Mouse (Mus musculus): ENCODE data around the gene Lgi1. TPM values are rescaled to one million over a fixed set of nuclear protein-coding genes. Genes with fewer than 3 reads are reported as not detected.

Gene Lgi1
- polyA plus RNA-seq, 1 experiment from 2014 or later: not detected

DNA sequence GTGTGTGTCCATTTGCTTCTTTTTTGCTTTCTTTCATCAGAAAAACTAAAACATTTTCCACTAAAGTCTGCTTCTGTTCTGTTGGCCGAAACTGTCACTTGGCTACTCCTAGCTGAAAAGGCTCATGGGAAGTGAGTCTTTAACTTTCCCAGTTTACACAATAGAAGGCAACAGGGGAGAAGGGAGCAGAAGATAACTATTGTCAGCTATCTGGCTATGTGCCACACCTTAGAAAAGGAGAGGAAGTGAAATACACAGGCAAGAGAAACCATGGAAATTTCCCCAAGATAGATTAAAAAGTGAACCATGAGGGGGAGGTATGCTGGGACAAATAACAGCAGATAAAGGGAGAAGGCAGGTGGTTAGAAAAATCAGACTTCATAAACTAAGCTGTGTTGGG is 89.9 kb downstream of the Lgi1 start:
- Histone ChIP-seq H3K4me3 (ENCODE audit: inconsistent target) (no peak overlapping the region), H3K36me3 (ENCODE audit: inconsistent target) (no peaks in the 10 kb centered on the region), H3K27ac (no peak overlapping the region), H3K79me2 (ENCODE audit: inconsistent target) (no peaks in the 10 kb centered on the region)
- WGBS (ENCODE audit: missing documents): 89% methylated on average over 1 of the region's 1 CpGs

GRCm38 (mm10) chr19:38354819-38355360 is 90.6 kb downstream of the Lgi1 start:
- no peak overlapping the region for H3K27ac ChIP-seq
- 66% methylated on average over 10 of the region's 10 CpGs for WGBS (ENCODE audit: missing documents)
- H3K79me2 ChIP-seq (ENCODE audit: inconsistent target): no peaks in the 10 kb centered on the region
- no peak overlapping the region for H3K4me3 ChIP-seq (ENCODE audit: inconsistent target)
- no peaks in the 10 kb centered on the region for H3K36me3 ChIP-seq (ENCODE audit: inconsistent target)

DNA sequence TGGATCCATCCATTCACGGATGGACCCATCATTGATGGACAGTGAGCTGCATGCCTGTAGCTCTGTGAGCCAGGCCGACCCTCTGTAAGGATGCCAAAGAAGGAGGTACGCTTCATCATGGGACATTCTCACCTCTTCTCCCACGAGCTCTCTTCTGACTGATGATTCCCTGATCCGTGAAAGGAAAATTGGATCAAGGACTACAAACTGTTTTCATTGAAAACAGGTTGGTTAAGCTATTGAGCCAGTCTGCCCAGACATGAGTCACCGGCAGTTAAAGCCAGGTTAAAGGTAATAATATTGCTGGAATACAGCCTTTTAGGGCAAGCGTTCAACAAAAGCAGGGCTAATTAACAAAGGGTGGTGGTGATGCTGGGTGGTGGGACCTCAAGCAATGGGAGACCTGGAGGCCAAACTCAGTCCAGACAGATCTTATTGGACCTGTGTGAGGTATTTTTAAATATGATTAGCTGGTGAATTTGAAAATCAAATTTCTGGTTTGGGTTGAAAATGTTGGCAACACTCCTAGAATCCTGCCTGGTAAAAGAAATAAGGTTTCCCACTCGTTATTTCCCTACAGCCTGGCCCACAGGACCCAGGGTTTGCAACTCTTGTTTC is 92.0 kb downstream of the Lgi1 start:
- no peak overlapping the region for H3K27ac ChIP-seq
- 83% methylated on average over 8 of the region's 8 CpGs for WGBS (ENCODE audit: missing documents)
- H3K79me2 ChIP-seq (ENCODE audit: inconsistent target): no peaks in the 10 kb centered on the region
- no peaks in the 10 kb centered on the region for H3K36me3 ChIP-seq (ENCODE audit: inconsistent target)
- no peak overlapping the region for H3K4me3 ChIP-seq (ENCODE audit: inconsistent target)

GRCm38 (mm10) chr19:38357956-38358623 is 93.8 kb downstream of the Lgi1 start:
- WGBS (ENCODE audit: missing documents): 77% methylated on average over 9 of the region's 9 CpGs
- Histone ChIP-seq H3K27ac (no peak overlapping the region), H3K36me3 (ENCODE audit: inconsistent target) (no peaks in the 10 kb centered on the region), H3K4me3 (ENCODE audit: inconsistent target) (no peak overlapping the region), H3K79me2 (ENCODE audit: inconsistent target) (no peaks in the 10 kb centered on the region)

DNA sequence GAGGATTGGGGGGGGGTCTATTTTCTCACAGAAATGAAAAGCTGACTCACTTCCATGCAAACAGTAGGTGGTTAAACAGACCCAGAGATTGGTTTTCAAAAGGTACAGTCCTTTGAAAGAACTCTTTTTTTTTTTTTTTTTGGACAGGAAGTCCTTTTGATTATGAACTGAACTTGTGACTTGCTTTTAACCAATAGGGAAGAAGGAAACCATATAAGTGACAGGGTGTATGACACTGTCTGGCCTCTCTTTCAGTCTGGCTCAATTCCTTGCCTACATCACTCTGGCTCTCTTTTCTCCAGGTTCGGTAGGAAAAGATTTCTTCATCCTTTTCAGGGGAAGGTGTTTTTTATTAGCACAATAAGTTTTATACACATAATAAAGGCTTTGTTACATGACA is 95.0 kb downstream of the Lgi1 start:
- Histone ChIP-seq H3K27ac (no peak overlapping the region), H3K4me3 (ENCODE audit: inconsistent target) (no peak overlapping the region), H3K79me2 (ENCODE audit: inconsistent target) (no peaks in the 10 kb centered on the region), H3K36me3 (ENCODE audit: inconsistent target) (no peaks in the 10 kb centered on the region)
- WGBS (ENCODE audit: missing documents): 100% methylated on average over 1 of the region's 1 CpGs

Other genes with a start within 250 kb of the Lgi1 start
- gene Myof, start 221.0 kb upstream of the Lgi1 start, polyA plus RNA-seq (2018): 161 to 281 TPM (median 178 TPM) in 3 replicates
- gene Cep55, start 209.5 kb upstream of the Lgi1 start, polyA plus RNA-seq (2018): 0.91 to 8.9 TPM (median 6.7 TPM) in 3 replicates
- not detected in 3 replicates for gene Ffar4, start 167.5 kb upstream of the Lgi1 start, polyA plus RNA-seq (2018)
- gene Rbp4, start 139.3 kb upstream of the Lgi1 start, polyA plus RNA-seq (2018): not detected in 3 replicates
- gene Pde6c, start 131.8 kb upstream of the Lgi1 start, polyA plus RNA-seq (2018): not detected in 3 replicates
- 11.0 to 26.8 TPM (median 21.3 TPM) in 3 replicates for gene Fra10ac1, start 40.4 kb upstream of the Lgi1 start, polyA plus RNA-seq (2018)
- gene Slc35g1, start 131.4 kb downstream of the Lgi1 start, polyA plus RNA-seq (2018): 0.89 to 3.3 TPM (median 0.90 TPM) in 3 replicates
- not detected in 3 replicates for gene Plce1, start 216.6 kb downstream of the Lgi1 start, polyA plus RNA-seq (2018)